Mouse (Mus musculus): ENCODE results near the gene Sh3pxd2a.

The Sh3pxd2a gene

GRCm38 (mm10) chr19:47338396-47339164, 125.6 kb downstream of the Sh3pxd2a start:
- 37% methylated on average over 24 of the region's 24 CpGs for WGBS

- 13% methylated on average over 12 of the region's 12 CpGs for WGBS
These were observed 126.5 kb downstream of the Sh3pxd2a start for GRCm38 (mm10) chr19:47337743-47338142.

DNA sequence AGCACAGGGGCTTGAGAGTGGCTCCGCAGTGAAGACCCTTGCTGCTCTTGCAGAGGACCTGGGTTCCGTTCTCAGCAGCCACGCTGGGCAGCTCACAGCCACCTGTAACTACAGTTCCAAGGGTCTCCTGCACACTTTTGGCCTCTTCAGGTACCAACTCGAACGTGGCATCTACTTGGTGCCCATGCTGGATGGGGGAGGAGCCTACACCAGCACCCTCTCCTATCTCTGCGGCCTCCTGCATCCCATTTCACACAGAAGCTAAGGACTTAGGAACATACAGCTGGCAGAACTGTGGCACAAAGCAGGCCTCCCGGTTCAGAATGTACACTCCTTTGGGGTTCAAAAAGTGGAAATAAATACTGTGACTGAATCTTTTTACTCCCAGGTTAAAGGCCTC, 127.0 kb downstream of the Sh3pxd2a start:
- WGBS = 78% methylated on average over 7 of the region's 7 CpGs

DNA sequence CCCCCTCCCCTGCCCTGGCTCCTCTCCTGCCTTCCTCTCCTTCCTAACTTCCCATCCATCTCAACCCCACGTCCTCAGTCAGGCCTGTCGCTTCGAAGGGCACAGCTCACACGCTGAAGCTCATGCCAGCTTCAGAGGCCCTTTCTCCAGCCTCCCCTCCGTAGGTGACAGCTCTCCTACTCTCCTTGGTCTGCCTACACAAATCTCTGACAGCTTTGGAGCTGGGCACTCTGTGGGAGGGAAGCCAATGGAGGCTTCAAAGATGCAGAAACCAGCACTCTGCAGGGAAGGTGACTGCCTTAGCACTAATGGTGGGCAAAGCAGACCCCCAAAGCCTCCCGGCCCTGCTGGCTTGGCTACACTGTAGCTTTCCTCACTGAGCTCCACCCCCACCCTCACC, 128.9 kb downstream of the Sh3pxd2a start:
- 56% methylated on average over 6 of the region's 6 CpGs for WGBS

DNA sequence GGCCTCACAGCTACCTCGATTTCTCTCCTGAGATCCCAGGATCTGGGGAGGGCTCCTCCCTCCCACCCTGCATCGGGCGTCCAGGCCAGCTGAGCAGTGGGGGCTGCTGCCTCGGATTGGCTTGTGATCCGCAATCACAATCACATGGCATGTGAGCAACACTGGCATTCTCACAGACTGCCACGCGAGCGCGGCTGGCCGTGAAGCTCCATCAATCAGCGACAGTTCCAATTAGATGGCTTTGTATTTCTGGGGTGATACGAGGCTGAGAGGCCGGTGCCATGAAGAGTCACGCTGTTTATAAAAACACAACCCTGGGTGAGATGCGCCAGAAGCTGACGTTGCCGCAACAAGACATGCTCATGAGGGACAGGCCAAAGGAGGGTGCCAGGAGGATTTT, 129.5 kb downstream of the Sh3pxd2a start:
- WGBS = 49% methylated on average over 17 of the region's 17 CpGs

GRCm38 (mm10) chr19:47330743-47331227, 133.4 kb downstream of the Sh3pxd2a start:
- WGBS = 62% methylated on average over 10 of the region's 10 CpGs

- WGBS = 100% methylated on average over 1 of the region's 1 CpGs
These were observed 135.1 kb downstream of the Sh3pxd2a start for GRCm38 (mm10) chr19:47329102-47329501.

DNA sequence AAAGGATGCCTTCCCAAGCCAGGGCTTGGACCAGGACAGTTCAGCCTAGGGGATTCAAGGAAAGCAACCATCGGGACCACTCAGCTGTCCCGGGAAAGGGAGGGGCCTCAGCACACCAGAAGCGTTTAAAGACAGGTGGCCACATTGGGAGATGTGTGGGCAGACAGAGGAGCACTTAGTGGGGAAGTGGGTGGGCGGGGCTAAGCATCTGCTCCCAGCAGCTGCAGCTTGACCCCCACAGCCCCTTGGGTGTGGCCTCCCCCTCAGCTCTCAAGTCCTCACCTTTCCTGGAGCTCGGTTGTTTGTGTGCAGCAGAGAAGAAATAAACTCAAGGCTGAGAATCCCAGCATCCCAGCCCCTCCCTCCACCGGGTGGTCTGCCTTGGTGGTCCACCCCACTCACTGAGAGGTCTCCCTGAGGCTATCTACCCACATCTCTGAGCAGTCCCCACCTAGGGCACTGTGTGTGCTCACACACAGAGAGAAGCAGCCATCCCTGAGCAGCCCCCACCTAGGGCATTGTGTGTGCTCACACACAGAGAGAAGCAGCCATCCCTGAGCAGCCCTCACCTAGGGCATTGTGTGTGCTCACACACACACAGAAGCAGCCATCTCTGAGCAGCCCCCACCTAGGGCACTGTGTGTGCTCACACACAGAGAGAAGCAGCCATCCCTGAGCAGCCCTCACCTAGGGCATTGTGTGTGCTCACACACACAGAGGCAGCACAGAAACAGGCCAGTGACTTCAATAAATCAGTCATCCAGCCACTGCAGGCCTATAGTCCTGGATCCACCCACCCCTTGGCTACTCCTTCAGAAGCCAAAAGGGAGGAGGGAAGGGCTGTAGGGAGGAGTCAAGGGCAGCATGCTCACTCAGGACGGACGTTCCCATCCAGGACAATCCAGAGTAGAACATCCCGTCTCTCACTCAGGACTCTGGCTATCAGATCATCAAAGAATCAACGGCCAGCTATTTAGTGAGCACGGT, 136.0 kb downstream of the Sh3pxd2a start:
- 61% methylated on average over 11 of the region's 11 CpGs for WGBS

GRCm38 (mm10) chr19:47325881-47326280, 138.3 kb downstream of the Sh3pxd2a start:
- WGBS = 55% methylated on average over 5 of the region's 5 CpGs

- 73% methylated on average over 11 of the region's 11 CpGs for whole genome bisulfite sequencing
These were observed 140.9 kb downstream of the Sh3pxd2a start for GRCm38 (mm10) chr19:47323096-47323849.

- 64% methylated on average over 8 of the region's 8 CpGs for WGBS
These were observed 143.9 kb downstream of the Sh3pxd2a start for GRCm38 (mm10) chr19:47320331-47320668.

DNA sequence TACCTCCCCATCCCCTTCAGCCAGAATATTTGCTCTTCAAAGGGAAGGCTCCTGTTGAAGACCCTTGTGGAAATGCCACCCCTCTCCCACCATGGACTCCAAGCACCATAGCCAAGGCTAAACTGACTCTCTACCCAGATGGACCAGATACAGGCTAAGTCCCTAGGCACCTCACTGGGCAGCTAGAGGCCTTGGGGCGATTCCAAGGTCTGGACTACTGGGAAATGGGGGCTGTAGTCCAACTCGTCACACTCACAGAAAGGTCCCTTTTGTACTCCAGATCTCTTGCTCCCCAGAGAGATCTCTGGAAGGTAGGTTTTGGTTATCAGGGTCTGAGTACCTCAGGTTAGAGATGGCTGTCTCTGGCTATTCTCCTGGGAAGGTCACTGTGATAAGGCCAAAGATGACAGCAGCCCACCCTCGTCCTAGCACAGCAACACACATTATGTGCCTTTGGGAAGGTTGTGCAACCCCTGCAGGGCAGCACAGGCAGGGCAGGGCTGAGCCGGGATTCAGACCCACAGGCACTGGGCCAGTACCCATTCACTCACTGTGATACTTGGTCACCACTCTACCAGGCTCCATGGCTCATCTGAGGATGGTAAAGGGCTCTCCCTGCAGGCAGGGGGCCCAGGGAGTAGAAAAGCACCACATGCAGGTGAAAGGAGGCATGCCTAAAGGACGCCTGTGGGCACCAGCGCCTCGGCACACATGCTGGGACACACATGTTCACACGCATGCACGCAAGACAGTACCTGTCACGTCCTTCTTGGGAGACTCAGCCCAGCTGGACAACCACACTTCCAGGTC, 144.5 kb downstream of the Sh3pxd2a start:
- 82% methylated on average over 10 of the region's 10 CpGs for WGBS

DNA sequence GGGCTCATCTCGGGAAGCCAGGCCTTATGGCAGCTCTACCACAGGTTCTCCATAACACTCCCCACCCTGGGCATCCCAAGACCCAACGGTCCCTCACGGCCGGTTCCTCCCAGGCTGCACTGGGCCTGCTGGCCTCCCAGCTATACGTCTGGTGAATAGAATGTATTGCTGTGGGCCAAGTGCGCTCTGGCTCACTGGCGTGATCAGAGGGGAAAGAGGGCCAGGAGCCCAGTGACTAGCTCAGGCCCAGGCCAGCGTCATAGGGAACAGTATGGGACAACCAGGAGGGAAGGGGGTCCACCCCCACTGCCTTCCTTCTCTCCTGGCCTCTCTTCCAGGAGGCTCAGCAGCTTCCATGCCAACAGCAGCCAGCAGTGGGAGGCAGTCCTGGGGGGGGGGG, 145.1 kb downstream of the Sh3pxd2a start:
- WGBS = 97% methylated on average over 8 of the region's 8 CpGs

DNA sequence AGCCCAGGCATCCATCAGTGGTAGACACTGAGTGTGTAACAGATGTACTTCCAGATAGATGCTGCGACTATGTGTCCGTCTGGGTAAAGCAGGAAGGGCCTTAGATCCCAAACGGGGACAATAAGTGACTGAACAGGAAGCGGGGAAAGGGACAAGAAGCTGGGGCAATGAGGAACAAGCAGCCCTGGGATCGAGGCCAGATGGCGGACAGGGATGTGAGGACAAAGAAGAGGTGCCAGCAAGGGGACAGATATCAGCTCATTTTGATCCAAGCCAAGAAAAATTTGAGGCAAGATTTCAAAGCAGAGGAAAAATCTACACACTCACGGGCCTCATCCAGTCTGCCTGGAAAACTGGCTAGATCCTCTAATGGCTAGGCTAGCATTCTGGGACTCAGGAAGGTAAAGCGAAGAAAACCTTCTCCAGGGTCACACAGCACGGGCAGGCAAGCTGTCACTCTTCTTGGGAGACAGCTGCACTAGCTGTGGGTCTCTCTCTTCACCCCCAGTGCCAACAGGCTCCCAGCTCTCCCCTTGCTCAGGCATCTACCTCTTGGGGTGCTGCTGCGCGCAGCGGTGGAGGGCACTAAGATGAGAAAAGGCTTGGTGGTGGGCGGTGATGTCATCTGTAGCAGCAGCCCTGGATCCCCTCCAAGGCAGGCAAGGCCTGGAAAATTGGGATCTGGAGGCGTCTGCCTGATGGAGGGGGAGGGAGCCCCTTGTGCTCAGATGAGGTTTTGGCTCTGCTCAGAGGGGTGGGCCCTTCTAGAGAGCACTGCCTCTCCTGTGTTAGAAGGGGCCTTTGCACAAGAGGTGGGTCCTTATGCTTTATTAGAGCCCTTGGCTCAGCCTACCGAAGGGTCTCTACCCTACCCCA, 146.9 kb downstream of the Sh3pxd2a start:
- 55% methylated on average over 15 of the region's 15 CpGs for WGBS

DNA sequence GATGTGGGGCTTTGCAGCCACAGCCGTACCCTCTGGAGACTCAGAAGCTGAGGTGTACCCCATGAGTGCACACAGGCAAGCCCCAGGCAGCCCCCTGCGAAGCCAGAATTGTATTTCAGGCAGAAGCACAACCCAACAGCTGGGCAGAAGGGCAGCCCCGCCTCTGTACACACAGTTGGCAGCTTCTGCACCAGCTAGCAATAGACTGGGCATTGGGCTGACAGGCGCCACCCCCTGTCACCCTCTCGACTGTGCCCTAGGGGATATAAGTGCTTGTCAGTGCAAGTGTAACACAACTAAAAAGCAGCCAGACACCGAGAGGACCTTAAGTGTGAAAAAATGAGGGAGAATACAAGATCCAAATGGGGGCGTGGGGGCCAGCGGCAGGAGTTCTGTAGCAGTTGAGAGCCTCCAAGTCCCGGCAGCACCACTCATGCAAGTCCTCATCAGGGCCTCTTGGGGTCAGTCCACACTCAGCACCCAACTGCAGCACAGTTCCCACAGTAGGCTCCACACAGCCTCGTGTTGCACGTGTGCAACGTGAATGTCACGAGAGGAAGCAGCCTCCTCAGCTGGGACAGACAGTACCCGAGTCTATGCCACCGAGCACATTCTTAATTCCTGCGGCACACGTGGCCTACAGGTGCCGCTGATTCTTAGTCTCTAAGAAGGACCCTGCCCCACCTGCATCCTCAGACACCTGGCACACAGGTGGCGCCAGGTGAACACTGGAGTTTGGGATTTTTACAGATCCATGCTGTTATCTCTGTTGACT, 147.7 kb downstream of the Sh3pxd2a start:
- WGBS = 81% methylated on average over 19 of the region's 19 CpGs

DNA sequence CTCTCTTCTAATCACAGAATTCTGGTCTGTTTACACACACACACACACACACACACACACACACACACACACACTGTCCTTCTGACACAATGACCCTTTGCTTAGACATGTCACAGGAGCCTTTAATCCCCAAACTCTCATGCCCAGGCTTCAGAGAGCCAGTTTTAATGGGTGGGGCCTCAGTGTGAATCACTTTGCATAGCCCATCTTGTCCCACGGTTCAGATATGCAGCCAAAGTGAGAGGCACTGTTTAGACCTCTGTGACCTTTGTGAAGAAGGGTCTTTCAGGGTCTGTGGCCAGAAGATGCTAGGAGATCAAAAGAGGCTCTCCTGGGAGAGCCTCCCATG, 148.3 kb downstream of the Sh3pxd2a start:
- 63% methylated on average over 1 of the region's 1 CpGs for WGBS

GRCm38 (mm10) chr19:47315091-47315916, 148.9 kb downstream of the Sh3pxd2a start:
- WGBS = 81% methylated on average over 14 of the region's 14 CpGs

Measured in cerebral cortex, adult 2 months (tissue).